Mouse (Mus musculus) C2C12 (cell line): Measurements from ENCODE around the gene Acsl1. TPM values are rescaled to one million over a fixed set of nuclear protein-coding genes. Genes with fewer than 3 reads are reported as not detected.

Experiments used
- H3K27me3 ChIP-seq: one replicate; pipeline ENCODE4 v1.6.1; 2011; ENCODE audit not compliant: control insufficient read depth, insufficient read depth, insufficient read length
- H3K36me3 ChIP-seq: one replicate; pipeline ENCODE4 v1.6.1; 2011; ENCODE audit not compliant: control insufficient read depth, insufficient read depth
- H3K4me3 ChIP-seq: one replicate; pipeline ENCODE4 v1.5.1; 2011; ENCODE audit warnings: mild to moderate bottlenecking, control low read depth; ENCODE audit not compliant: poor library complexity, insufficient read depth, severe bottlenecking
- H3K79me2 ChIP-seq: one replicate; pipeline ENCODE4 v1.6.1; 2011; ENCODE audit not compliant: control insufficient read depth, insufficient read depth
- H3K79me3 ChIP-seq: one replicate; pipeline ENCODE4 v1.6.1; 2011; ENCODE audit warnings: low read depth, control low read depth
- H3ac ChIP-seq: one replicate; pipeline ENCODE3; 2011; ENCODE audit warnings: low read depth; ENCODE audit not compliant: control insufficient read depth, insufficient read length
- CEBPB ChIP-seq: IDR thresholded peaks from one replicate; pipeline ENCODE4 v1.6.1; 2011; ENCODE audit warnings: low read depth, mild to moderate bottlenecking, control low read depth, moderate library complexity
- CTCF ChIP-seq: IDR thresholded peaks from one replicate; pipeline ENCODE4 v1.5.1; 2011; ENCODE audit not compliant: control insufficient read depth, insufficient read depth, insufficient read length
- FOSL1 ChIP-seq: IDR thresholded peaks from one replicate; pipeline ENCODE4 v1.8.0; 2011; ENCODE audit warnings: mild to moderate bottlenecking, low read length; ENCODE audit not compliant: poor library complexity, insufficient read depth, severe bottlenecking
- MAX ChIP-seq: IDR thresholded peaks from one replicate; pipeline ENCODE4 v1.6.1; 2011; ENCODE audit warnings: mild to moderate bottlenecking, control low read depth
- MYOD1 ChIP-seq: IDR thresholded peaks from one replicate; pipeline ENCODE4 v1.6.1; 2011; ENCODE audit warnings: low read depth; ENCODE audit not compliant: control insufficient read depth, insufficient read length
- MYOG ChIP-seq: IDR thresholded peaks from one replicate; pipeline ENCODE4 v1.6.1; 2011; ENCODE audit not compliant: control insufficient read depth, insufficient read length; ENCODE audit errors: extremely low read depth
- USF1 ChIP-seq: IDR thresholded peaks from one replicate; pipeline ENCODE4 v1.6.1; 2011; ENCODE audit warnings: low read depth, mild to moderate bottlenecking, control low read depth, moderate library complexity
- polyA plus RNA-seq: library from polyadenylated mRNA; unstranded; fragments of >200 nt; fragmentation: generic; extraction: Trizol; gene quantifications from one replicate; pipeline ENCODE4 v1.2.1, GENCODE M21; 2012; ENCODE audit warnings: missing spikeins

Acsl1 gene
- polyA plus RNA-seq, 1 experiment, result 1.6 TPM

DNA sequence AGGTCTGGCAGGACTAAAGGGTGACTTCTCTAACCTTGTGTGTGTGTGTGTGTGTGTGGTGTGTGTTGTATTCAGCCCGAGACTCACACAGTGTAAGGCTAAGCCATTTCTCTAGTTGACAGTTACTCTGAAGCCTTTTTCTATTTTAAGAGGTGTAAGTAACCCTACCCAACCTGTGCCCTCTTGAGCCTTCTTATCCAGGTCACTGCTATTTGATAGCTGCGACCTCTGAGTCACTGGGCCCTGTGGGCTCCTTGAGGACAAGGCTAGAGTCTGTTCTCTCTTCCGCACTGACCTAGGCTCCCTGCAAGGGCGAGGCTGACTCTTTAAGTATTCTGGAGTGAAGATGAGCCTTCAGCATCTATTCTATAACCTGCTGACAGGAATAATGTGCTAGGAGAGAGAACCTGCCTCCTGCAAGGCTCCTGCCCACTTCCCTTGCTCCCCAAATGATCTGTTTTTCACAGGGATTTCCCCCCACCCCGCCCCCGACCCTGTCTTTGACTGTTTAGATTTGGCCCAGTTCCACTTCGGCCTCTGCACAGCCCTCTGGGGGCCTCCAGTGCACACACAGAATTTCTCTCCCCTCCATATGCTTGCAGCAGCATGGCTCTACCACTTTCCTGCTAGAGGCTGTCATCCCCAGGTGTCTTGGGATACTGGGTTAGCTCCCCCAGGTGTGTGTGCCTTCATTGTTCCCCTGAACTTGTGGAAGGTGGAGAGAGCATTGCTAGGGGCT is 9.1 kb downstream of the Acsl1 start:
- Histone ChIP-seq H3K27me3 (no peaks in the 10 kb centered on the region), H3K79me3 (no peaks in the 10 kb centered on the region), H3ac (no peak overlapping the region), H3K79me2 (no peaks in the 10 kb centered on the region), H3K4me3 (no peak overlapping the region), H3K36me3 (no peaks in the 10 kb centered on the region)
- no peak for TF ChIP-seq MYOD1
- no peak for TF ChIP-seq FOSL1
- TF ChIP-seq MYOG, result no peak
- TF ChIP-seq USF1, result no peak
- TF ChIP-seq MAX, result no peak
- TF ChIP-seq CEBPB, result no peak
- no peak for TF ChIP-seq CTCF

DNA sequence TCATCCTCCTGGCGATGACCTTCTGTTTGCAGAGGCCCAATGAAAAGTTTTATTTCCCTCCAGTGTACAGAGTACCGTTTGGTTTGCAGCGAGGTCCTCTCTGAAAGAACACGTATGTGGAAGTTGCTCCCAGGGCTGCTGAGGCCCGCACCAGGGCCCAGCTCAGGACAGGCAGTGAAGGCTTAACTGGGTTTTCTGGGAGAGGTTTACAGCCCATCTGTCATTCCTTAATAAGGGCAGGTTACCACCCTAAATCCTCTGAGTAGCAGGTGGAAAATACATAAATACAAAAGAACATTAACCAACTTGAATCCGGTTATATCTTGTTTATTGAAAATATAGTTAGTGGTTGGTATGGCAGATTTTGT is 9.7 kb downstream of the Acsl1 start:
- H3K4me3 ChIP-seq, result no peak overlapping the region
- H3K27me3 ChIP-seq, result no peaks in the 10 kb centered on the region
- no peak for TF ChIP-seq CEBPB
- TF ChIP-seq CTCF, result no peak
- no peak for TF ChIP-seq FOSL1
- TF ChIP-seq MYOG, result no peak
- TF ChIP-seq USF1, result no peak
- no peak for TF ChIP-seq MAX
- no peak for TF ChIP-seq MYOD1
- no peaks in the 10 kb centered on the region for H3K79me3 ChIP-seq
- H3ac ChIP-seq, result no peak overlapping the region
- no peaks in the 10 kb centered on the region for H3K36me3 ChIP-seq
- no peaks in the 10 kb centered on the region for H3K79me2 ChIP-seq

DNA sequence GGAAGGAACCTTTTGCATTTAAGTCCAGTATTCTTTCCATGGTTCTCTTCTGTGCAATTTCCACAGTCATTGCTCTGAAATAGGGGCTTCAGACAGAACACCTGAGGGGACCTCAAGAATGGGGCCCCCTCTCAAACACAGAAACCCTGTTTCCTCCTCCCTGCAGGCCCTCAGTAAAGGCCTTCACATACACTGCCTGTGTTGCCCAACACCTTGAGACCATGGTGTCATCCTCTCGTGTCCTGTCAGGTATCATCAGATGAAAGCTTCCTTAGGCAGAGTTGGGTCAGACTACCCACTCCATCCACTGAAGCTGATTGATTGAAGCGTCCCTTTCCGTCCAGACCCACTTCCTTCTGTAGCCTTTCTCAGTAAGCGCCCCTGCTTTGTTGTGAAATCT is 11.9 kb downstream of the Acsl1 start:
- Histone ChIP-seq H3K36me3 (no peaks in the 10 kb centered on the region), H3K27me3 (no peaks in the 10 kb centered on the region), H3K4me3 (no peak overlapping the region), H3K79me2 (no peaks in the 10 kb centered on the region), H3ac (no peak overlapping the region), H3K79me3 (no peaks in the 10 kb centered on the region)
- TF ChIP-seq CEBPB (no peak), MAX (no peak), MYOG (no peak), USF1 (no peak), FOSL1 (no peak), CTCF (no peak), MYOD1 (no peak)

DNA sequence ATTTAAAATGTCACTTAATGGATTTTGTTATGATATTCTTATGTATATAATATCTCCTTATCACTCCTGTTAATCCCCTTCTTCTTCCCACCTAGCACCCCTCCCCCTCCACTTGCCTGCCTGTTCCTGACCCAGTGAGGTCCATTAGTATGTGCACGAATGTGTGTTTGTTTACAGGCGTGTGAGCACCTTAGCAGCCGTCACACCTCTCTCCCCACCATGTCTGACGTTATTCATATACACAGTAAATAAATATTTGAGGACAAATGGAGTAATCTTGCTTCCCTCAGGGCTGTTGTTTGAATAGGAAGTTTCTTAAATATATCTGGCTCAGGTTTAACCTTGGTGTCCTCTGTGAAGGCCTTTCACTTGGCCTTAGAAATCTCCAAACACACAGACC is 12.4 kb downstream of the Acsl1 start:
- Histone ChIP-seq H3K79me2 (no peaks in the 10 kb centered on the region), H3ac (no peak overlapping the region), H3K4me3 (no peak overlapping the region), H3K27me3 (no peaks in the 10 kb centered on the region), H3K79me3 (no peaks in the 10 kb centered on the region), H3K36me3 (no peaks in the 10 kb centered on the region)
- TF ChIP-seq FOSL1, result no peak
- no peak for TF ChIP-seq MYOD1
- no peak for TF ChIP-seq MAX
- no peak for TF ChIP-seq USF1
- no peak for TF ChIP-seq CEBPB
- TF ChIP-seq MYOG, result no peak
- no peak for TF ChIP-seq CTCF

DNA sequence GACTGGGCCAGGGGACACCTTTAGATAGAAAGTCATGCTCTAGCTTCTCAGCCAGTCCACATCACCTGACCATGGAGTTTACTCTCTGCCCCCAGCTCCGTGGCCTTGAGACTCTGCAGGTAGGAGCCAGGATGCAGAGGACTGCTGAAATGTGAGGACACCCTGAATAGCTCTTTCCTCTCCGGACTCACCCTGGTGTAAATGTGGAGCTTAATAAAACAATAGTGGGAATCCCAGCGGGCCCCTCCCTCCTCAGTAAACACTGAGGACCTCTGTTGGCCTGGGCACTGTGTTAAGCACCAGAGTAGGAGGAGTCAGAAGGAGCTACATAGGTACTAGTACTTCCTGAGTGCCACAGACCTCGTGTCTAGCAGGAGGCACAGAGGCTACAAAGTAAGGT is 13.2 kb downstream of the Acsl1 start:
- Histone ChIP-seq H3K4me3 (no peak overlapping the region), H3K79me2 (no peaks in the 10 kb centered on the region), H3ac (no peak overlapping the region), H3K36me3 (no peaks in the 10 kb centered on the region), H3K27me3 (no peaks in the 10 kb centered on the region), H3K79me3 (no peaks in the 10 kb centered on the region)
- TF ChIP-seq USF1, result no peak
- TF ChIP-seq MAX, result no peak

DNA sequence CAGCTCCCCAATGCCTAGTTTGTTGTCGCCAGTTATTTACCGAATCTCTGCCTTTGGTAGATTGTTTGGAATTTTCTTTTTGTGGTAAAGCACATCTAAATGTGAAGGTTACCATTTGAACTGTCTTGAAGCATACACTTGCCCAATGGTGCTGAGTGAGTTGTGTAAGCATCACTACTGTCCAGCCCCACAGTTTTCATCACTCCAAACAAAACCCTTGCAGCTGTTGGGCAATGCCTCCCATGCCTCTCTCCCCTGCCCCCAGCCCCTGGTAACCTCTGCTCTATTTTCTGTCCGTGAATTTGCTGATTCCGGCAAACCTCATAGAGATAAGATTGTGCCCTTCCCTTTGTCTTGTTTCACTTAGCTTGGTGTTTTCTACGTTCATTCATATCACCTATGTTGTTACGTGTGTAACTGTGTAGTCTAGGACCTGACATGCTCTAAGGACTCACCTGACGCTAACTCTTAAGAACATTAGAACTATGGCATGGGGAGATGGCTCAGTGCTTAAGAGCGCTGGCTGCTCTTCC is 14.2 kb downstream of the Acsl1 start:
- no peaks in the 10 kb centered on the region for H3K79me2 ChIP-seq
- H3ac ChIP-seq, result no peak overlapping the region
- H3K79me3 ChIP-seq, result no peaks in the 10 kb centered on the region
- H3K27me3 ChIP-seq, result no peaks in the 10 kb centered on the region
- H3K36me3 ChIP-seq, result no peaks in the 10 kb centered on the region
- H3K4me3 ChIP-seq, result no peak overlapping the region
- TF ChIP-seq CTCF (no peak), MYOD1 (no peak), CEBPB (no peak), FOSL1 (no peak), USF1 (no peak), MAX (no peak), MYOG (no peak)
